Mouse (Mus musculus): ENCODE data around the gene Kdf1. TPM values are rescaled to one million over a fixed set of nuclear protein-coding genes. Genes with fewer than 3 reads are reported as not detected.

The Kdf1 gene
- polyA plus RNA-seq, 1 experiment, result 7.7 TPM

DNA sequence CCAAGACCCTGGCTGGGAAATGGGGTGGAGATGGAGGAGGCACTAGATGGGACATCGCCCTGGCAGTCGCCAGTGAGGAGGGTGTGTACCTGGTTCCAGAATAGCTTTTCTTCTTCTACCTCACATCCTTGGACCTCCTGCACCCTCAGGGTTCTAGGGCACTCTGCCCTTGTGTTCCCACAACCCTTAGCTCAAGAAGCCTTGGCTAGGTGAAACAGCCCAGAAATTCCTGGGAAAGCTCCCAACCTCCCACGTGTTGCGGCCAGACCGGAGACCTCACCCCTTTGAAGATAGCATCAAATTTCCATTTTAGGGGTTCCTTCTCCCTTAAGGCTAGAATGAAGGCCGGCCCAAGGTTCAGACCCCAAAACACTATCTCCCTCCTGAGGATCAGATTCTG lies 38.0 kb upstream of the Kdf1 start:
- H3K4me1 ChIP-seq (replicated peaks; ENCODE audit: control insufficient read depth, insufficient read depth, low read length), result peaks cover 11% of the 10 kb centered on the region
- TF ChIP-seq POLR2A (IDR thresholded peaks at IDR 0.05; ENCODE audit: control insufficient read depth, extremely low read depth, insufficient read depth, low read length, poor library complexity) (no peak), CTCF (IDR thresholded peaks at IDR 0.05; ENCODE audit: borderline replicate concordance, control insufficient read depth, extremely low read depth, insufficient read depth, low read length, poor library complexity) (no peak)
- WGBS, result 65% methylated on average over 6 of the region's 6 CpGs
- DNase-seq, result no peak
- no peak overlapping the region for H3K4me3 ChIP-seq (ENCODE audit: control insufficient read depth, insufficient read depth, low read length)
- H3K36me3 ChIP-seq (ENCODE audit: control insufficient read depth, insufficient read depth, low read length), result no peaks in the 10 kb centered on the region
- no peak overlapping the region for H3K27ac ChIP-seq (ENCODE audit: control insufficient read depth, insufficient read depth, low read length)
- H3K27me3 ChIP-seq (ENCODE audit: control insufficient read depth, insufficient read depth, low read length), result peaks cover 13% of the 10 kb centered on the region; the same call in 1 of the 2 replicates

DNA sequence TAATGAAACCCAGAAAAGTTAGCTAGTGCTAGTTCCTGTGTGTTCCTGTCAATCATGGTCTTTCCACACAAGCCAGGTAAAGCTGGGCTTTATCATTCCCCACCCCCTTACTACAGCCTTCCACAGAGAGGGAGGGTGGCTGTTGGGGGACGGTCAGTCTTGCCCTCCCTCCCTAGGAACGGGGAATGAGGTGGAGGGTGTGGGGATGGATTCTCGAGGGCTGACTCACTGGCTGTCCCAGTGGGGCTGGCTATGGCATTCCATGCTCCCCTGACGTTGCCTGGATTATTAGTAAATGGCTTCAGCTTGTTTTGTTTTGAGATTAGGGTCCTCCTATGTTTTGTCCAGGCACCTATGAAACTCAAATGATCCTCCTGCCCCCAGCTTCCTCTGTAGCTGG lies 37.3 kb upstream of the Kdf1 start:
- Histone ChIP-seq H3K4me3 (ENCODE audit: control insufficient read depth, insufficient read depth, low read length) (no peak overlapping the region), H3K27me3 (ENCODE audit: control insufficient read depth, insufficient read depth, low read length) (peaks cover 13% of the 10 kb centered on the region; the same call in 1 of the 2 replicates), H3K4me1 (replicated peaks; ENCODE audit: control insufficient read depth, insufficient read depth, low read length) (peaks cover 11% of the 10 kb centered on the region), H3K36me3 (ENCODE audit: control insufficient read depth, insufficient read depth, low read length) (no peaks in the 10 kb centered on the region), H3K27ac (ENCODE audit: control insufficient read depth, insufficient read depth, low read length) (no peak overlapping the region)
- no peak for DNase-seq
- WGBS, result 82% methylated on average over 4 of the region's 4 CpGs
- TF ChIP-seq CTCF (IDR thresholded peaks at IDR 0.05; ENCODE audit: borderline replicate concordance, control insufficient read depth, extremely low read depth, insufficient read depth, low read length, poor library complexity) (no peak), POLR2A (IDR thresholded peaks at IDR 0.05; ENCODE audit: control insufficient read depth, extremely low read depth, insufficient read depth, low read length, poor library complexity) (no peak)

DNA sequence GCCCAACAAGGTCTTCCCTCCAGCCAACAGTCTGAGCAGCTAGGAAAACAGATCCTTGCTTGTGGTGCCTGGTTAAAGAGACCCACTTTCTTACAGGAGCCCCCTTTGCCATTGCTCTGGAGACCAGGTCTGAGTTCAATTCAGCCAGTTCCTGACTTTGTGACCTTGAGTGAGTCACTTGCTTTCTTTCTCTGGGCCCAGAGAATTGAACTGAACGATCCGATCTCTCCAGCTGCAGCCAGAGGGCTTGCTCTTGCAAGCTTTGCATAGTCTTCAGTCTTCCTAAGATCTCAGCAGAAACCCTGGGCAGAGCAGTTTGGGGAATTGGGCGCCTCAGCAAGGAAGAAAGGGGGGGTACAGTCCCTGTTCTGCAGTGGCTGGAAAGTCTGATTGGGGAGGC lies 36.3 kb upstream of the Kdf1 start:
- H3K27me3 ChIP-seq (ENCODE audit: control insufficient read depth, insufficient read depth, low read length), result peaks cover 13% of the 10 kb centered on the region; the same call in 1 of the 2 replicates
- H3K4me1 ChIP-seq (replicated peaks; ENCODE audit: control insufficient read depth, insufficient read depth, low read length), result peaks cover 11% of the 10 kb centered on the region
- H3K4me3 ChIP-seq (ENCODE audit: control insufficient read depth, insufficient read depth, low read length), result no peak overlapping the region
- TF ChIP-seq CTCF (IDR thresholded peaks at IDR 0.05; ENCODE audit: borderline replicate concordance, control insufficient read depth, extremely low read depth, insufficient read depth, low read length, poor library complexity), result no peak
- no peak for TF ChIP-seq POLR2A (IDR thresholded peaks at IDR 0.05; ENCODE audit: control insufficient read depth, extremely low read depth, insufficient read depth, low read length, poor library complexity)
- no peak overlapping the region for H3K27ac ChIP-seq (ENCODE audit: control insufficient read depth, insufficient read depth, low read length)
- no peaks in the 10 kb centered on the region for H3K36me3 ChIP-seq (ENCODE audit: control insufficient read depth, insufficient read depth, low read length)
- no peak for DNase-seq
- 90% methylated on average over 3 of the region's 3 CpGs for WGBS

DNA sequence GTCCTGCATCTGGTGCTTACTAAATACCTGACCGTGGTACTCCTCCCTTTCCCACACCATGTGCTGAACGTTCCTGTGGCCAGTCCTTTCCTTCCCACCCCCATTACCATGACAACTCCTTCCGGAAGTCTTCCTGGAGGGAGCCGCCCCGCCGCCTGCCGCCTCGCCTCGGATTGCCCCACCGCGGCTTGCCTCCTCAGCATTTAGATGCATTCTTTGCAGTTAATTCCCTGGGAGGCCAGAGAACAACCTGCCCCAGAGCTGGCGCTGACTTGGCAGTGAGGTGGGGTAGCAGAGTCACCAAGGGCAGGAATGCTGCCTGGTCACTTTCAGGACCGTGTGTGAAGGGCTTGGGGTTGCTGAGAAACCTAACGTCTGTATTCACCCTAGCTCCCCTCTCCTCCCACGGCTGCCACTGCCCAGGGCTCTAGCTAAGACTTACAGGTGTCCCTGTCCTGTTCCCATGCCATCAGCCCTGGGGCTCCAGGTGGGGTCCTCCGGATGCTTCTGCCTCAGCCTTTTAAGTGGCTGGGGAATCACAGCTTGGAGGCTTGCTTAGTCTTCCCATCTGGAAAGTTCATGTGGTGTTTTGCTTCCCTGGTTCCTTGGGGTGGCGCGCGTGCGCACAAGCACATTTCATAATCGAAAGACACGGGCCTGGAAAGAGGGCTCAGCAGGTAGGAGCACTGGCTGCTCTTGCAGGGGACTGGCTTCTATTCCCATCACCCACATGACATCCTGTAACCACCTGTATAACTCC lies 34.3 kb upstream of the Kdf1 start:
- H3K27me3 ChIP-seq (ENCODE audit: control insufficient read depth, insufficient read depth, low read length), result peaks cover 13% of the 10 kb centered on the region; the same call in 1 of the 2 replicates
- H3K27ac ChIP-seq (ENCODE audit: control insufficient read depth, insufficient read depth, low read length), result no peak overlapping the region
- DNase-seq, result no peak

DNA sequence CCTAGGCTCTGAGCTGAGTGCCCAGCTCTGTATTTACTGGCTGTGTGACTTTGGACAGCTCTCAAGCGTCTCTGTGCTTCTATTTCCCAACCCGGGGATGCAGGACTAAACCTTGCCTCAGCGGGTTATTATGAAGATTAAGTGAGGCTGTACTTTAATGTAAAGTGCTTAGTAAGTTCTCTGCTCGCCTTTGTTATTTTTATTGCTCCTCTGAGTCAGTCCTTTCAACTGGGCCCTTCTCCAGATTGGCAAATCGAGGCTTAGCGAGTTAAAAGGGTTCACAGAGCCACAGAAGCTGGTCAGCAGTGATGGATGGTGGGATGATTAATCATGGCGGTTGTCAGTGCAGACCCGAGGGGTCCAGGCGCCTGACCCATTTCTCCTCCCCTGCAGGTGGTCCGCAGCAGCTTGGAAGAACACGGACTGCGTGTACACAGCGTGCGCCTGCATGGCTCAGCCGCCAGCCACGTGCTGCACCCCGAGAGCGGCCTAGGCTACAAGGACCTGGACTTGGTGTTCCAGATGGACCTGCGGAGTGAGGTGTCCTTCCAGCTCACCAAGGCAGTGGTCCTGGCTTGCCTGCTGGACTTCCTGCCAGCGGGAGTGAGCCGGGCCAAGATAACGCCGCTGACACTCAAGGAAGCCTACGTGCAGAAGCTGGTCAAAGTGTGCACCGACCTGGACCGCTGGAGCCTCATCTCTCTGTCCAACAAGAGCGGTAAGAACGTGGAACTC lies 32.9 kb upstream of the Kdf1 start:
- WGBS, result 94% methylated on average over 28 of the region's 28 CpGs
- no peaks in the 10 kb centered on the region for H3K36me3 ChIP-seq (ENCODE audit: control insufficient read depth, insufficient read depth, low read length)
- no peak for DNase-seq
- TF ChIP-seq POLR2A (IDR thresholded peaks at IDR 0.05; ENCODE audit: control insufficient read depth, extremely low read depth, insufficient read depth, low read length, poor library complexity) (no peak), CTCF (IDR thresholded peaks at IDR 0.05; ENCODE audit: borderline replicate concordance, control insufficient read depth, extremely low read depth, insufficient read depth, low read length, poor library complexity) (no peak)
- peaks cover 4% of the 10 kb centered on the region; the same call in 1 of the 2 replicates for H3K27me3 ChIP-seq (ENCODE audit: control insufficient read depth, insufficient read depth, low read length)
- H3K4me3 ChIP-seq (ENCODE audit: control insufficient read depth, insufficient read depth, low read length), result no peak overlapping the region
- H3K4me1 ChIP-seq (replicated peaks; ENCODE audit: control insufficient read depth, insufficient read depth, low read length), result no peaks in the 10 kb centered on the region
- H3K27ac ChIP-seq (ENCODE audit: control insufficient read depth, insufficient read depth, low read length), result no peak overlapping the region

More for the DNA sequence above, 34.3 kb upstream of the Kdf1 start:
- Histone ChIP-seq H3K4me1 (replicated peaks; ENCODE audit: control insufficient read depth, insufficient read depth, low read length) (peaks cover 11% of the 10 kb centered on the region), H3K36me3 (ENCODE audit: control insufficient read depth, insufficient read depth, low read length) (no peaks in the 10 kb centered on the region), H3K4me3 (ENCODE audit: control insufficient read depth, insufficient read depth, low read length) (no peak overlapping the region)
- TF ChIP-seq CTCF (IDR thresholded peaks at IDR 0.05; ENCODE audit: borderline replicate concordance, control insufficient read depth, extremely low read depth, insufficient read depth, low read length, poor library complexity) (no peak), POLR2A (IDR thresholded peaks at IDR 0.05; ENCODE audit: control insufficient read depth, extremely low read depth, insufficient read depth, low read length, poor library complexity) (no peak)
- WGBS, result 25% methylated on average over 22 of the region's 22 CpGs

DNA sequence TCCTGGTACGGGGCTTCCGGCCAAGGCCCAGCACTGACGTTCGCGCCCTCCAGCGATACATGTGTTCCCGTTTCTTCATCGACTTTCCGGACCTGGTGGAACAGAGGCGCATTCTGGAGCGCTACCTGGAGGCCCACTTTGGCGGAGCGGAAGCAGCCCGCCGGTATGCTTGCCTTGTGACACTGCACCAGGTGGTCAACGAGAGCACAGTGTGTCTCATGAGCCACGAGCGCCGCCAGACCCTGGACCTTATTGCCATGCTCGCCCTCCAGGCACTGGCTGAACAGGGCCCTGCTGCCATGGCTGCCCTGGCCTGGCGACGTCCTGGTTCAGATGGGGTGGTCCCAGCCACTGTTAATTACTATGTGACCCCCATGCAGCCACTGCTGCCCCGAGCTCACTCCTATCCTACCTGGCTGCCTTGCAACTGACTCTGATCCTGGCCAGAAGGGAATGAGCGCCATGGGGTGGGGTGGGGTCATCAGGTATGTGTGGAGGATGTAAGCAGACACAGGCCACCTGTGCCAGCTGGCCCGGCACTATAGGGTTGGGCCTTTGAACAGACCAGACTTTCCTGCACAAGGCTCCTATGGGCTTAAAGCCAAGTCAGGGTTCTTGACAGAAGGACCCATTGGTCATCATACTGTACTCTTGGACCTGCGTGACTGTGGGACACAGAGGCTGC lies 31.9 kb upstream of the Kdf1 start:
- no peak overlapping the region for H3K27ac ChIP-seq (ENCODE audit: control insufficient read depth, insufficient read depth, low read length)
- DNase-seq, result no peak
- 95% methylated on average over 26 of the region's 26 CpGs for WGBS
- H3K4me1 ChIP-seq (replicated peaks; ENCODE audit: control insufficient read depth, insufficient read depth, low read length), result no peaks in the 10 kb centered on the region
- H3K36me3 ChIP-seq (ENCODE audit: control insufficient read depth, insufficient read depth, low read length), result no peaks in the 10 kb centered on the region
- peaks cover 4% of the 10 kb centered on the region; the same call in 1 of the 2 replicates for H3K27me3 ChIP-seq (ENCODE audit: control insufficient read depth, insufficient read depth, low read length)
- no peak overlapping the region for H3K4me3 ChIP-seq (ENCODE audit: control insufficient read depth, insufficient read depth, low read length)
- TF ChIP-seq CTCF (IDR thresholded peaks at IDR 0.05; ENCODE audit: borderline replicate concordance, control insufficient read depth, extremely low read depth, insufficient read depth, low read length, poor library complexity) (no peak), POLR2A (IDR thresholded peaks at IDR 0.05; ENCODE audit: control insufficient read depth, extremely low read depth, insufficient read depth, low read length, poor library complexity) (no peak)
